Comparison of ENCODE assay signal across 9 mouse cellular contexts in genomic region chr19:46706540-46707295, GRCm38 (mm10). TPM values are rescaled to one million over a fixed set of nuclear protein-coding genes. Genes with fewer than 3 reads are reported as not detected.
DNase-seq lines count a peak whose midpoint lies in the region; ATAC-seq and TF ChIP-seq lines count a peak whose summit lies in the region.
"Had no signal": no experiment of that assay in that cellular context is flagged by ENCODE, and none has a peak within 500 bp of the region (broad histone marks: within the 10 kb centered on the region; RNA-seq: fewer than 3 reads in every experiment).

No protein-coding gene starts in this region.

- intact Hi-C loops in left cerebral cortex, adult 2 months (cut with DNase I): no loop called here

- H3K27ac ChIP-seq in left cerebral cortex, adult 2 months: no peak overlapping the region; the same call in 1 of the 2 replicates
- H3K27ac ChIP-seq in forebrain, embryonic 16.5 days (ENCODE audit: low read length): no peak overlapping the region

- DNase-seq in left cerebral cortex, adult 2 months (ENCODE audit: extremely low spot score in 1 of 2, low spot score in 2 of 2): no peak
- DNase-seq in left cerebral cortex, adult 18-20 months (ENCODE audit: low spot score in 2 of 2): no peak
- DNase-seq in kidney, postnatal 36 days: peak; percentile 26 to 36
- no peak for DNase-seq in T-cell, adult 2 months (ENCODE audit: low spot score)
- no peak for DNase-seq in cerebellum, adult 18-20 months
- no peak for DNase-seq in frontal cortex, adult 2 months (ENCODE audit: extremely low spot score in 1 of 2, low spot score in 1 of 2)

- H3K4me2 ChIP-seq in forebrain, embryonic 16.5 days (ENCODE audit: low read length): peak overlapping the region; percentile 62; the same call in 1 of the 2 replicates
- H3K4me2 ChIP-seq in myocyte (ENCODE audit: low read depth): peak overlapping the region; percentile 45

- no peaks in the 10 kb centered on the region for H3K9me3 ChIP-seq in forebrain, embryonic 16.5 days (ENCODE audit: control insufficient read depth, low read length)

- no peaks in the 10 kb centered on the region for H3K27me3 ChIP-seq in forebrain, embryonic 16.5 days (replicated peaks; ENCODE audit: control insufficient read depth, insufficient read depth, low read length)
- no peaks in the 10 kb centered on the region for H3K27me3 ChIP-seq in myocyte (ENCODE audit: control insufficient read depth, insufficient read depth, insufficient read length)

- WGBS in forebrain, embryonic 16.5 days: 83% methylated on average over 9 of the region's 9 CpGs

- peak overlapping the region; percentile 48 for H3K4me3 ChIP-seq in left cerebral cortex, adult 2 months
- no peak overlapping the region for H3K4me3 ChIP-seq in forebrain, embryonic 16.5 days (replicated peaks; ENCODE audit: low read length)
- H3K4me3 ChIP-seq in myocyte: peak overlapping the region; percentile 5

- peaks cover 8% of the 10 kb centered on the region for H3K4me1 ChIP-seq in forebrain, embryonic 16.5 days (replicated peaks; ENCODE audit: control insufficient read depth, insufficient read depth, low read length)

- TF ChIP-seq CTCF in left cerebral cortex, adult 2 months (IDR thresholded peaks at IDR 0.05): no peak

- no peak overlapping the region for H3K9ac ChIP-seq in forebrain, embryonic 16.5 days (replicated peaks; ENCODE audit: low read depth, low read length)

- no peaks in the 10 kb centered on the region for H3K79me2 ChIP-seq in myocyte (ENCODE audit: control insufficient read depth, insufficient read depth)

- H3ac ChIP-seq in myocyte (ENCODE audit: control insufficient read depth, insufficient read length): no peak overlapping the region

- no peaks in the 10 kb centered on the region for H3K36me3 ChIP-seq in forebrain, embryonic 16.5 days (ENCODE audit: control insufficient read depth, insufficient read depth)
- H3K36me3 ChIP-seq in myocyte (ENCODE audit: control insufficient read depth, insufficient read depth): no peaks in the 10 kb centered on the region

- no peak for ATAC-seq in forebrain, embryonic 16.5 days

- TF ChIP-seq POLR2A in myocyte (IDR thresholded peaks at IDR 0.05; ENCODE audit: insufficient read length, low read depth): no peak

TF ChIP-seq in myocyte, 11 proteins besides CTCF, POLR2A, EP300 and RAD21:
- TF ChIP-seq USF1 (IDR thresholded peaks at IDR 0.05; ENCODE audit: low read depth): no peak
- no peak for TF ChIP-seq REST (IDR thresholded peaks at IDR 0.05; ENCODE audit: insufficient read depth, insufficient read length)
- no peak for TF ChIP-seq TCF12 (IDR thresholded peaks at IDR 0.05; ENCODE audit: insufficient read depth, poor library complexity, severe bottlenecking)
- no peak for TF ChIP-seq MAX (IDR thresholded peaks at IDR 0.05; ENCODE audit: low read depth)
- TF ChIP-seq CEBPB (IDR thresholded peaks at IDR 0.05; ENCODE audit: insufficient read depth, poor library complexity, severe bottlenecking): no peak
- TF ChIP-seq POLR2AphosphoS2 (IDR thresholded peaks at IDR 0.05; ENCODE audit: insufficient read length, low read depth): no peak
- no peak for TF ChIP-seq TCF3 (IDR thresholded peaks at IDR 0.05; ENCODE audit: insufficient read length, low read depth)
- no peak for TF ChIP-seq E2F4 (IDR thresholded peaks at IDR 0.05; ENCODE audit: insufficient read depth)
- no peak for TF ChIP-seq SRF (IDR thresholded peaks at IDR 0.05; ENCODE audit: control insufficient read depth, insufficient read length, low read depth)
- TF ChIP-seq MYOD1 (IDR thresholded peaks at IDR 0.05; ENCODE audit: control insufficient read depth in 1 of 3, insufficient read length in 2 of 3, low read depth in 2 of 3): no peak

RNA-seq across cellular contexts. Expression of gene As3mt, which starts 0.5 kb away (rescaled TPM):
- 10 to 100 TPM; 26.5 to 27.4 TPM for total RNA-seq in left cerebral cortex, adult 2 months (2021)
- 10 to 100 TPM; 26.2 to 32.0 TPM for total RNA-seq in left cerebral cortex, adult 18-20 months (2021)
- polyA plus RNA-seq in forebrain, embryonic 16.5 days (2015; fragmentation: Nextera tagmentation; extraction: Ambion mirVana): 17.4 and 18.5 TPM in 2 replicates
- polyA plus RNA-seq in myocyte (2012; fragmentation: generic; extraction: Trizol): 4.1 TPM
- 21.6 and 22.6 TPM in 2 replicates for polyA plus RNA-seq in frontal cortex, adult 2 months (2012; rRNA removed)

RNA-seq across cellular contexts. Expression of gene Borcs7, which starts 17.0 kb away (rescaled TPM):
- 10 to 100 TPM; 22.0 to 22.3 TPM for total RNA-seq in left cerebral cortex, adult 2 months (2021)
- total RNA-seq in left cerebral cortex, adult 18-20 months (2021): 10 to 100 TPM; 20.7 to 21.6 TPM
- polyA plus RNA-seq in forebrain, embryonic 16.5 days (2015; fragmentation: Nextera tagmentation; extraction: Ambion mirVana): 12.2 and 14.0 TPM in 2 replicates
- polyA plus RNA-seq in myocyte (2012; fragmentation: generic; extraction: Trizol): 5.3 TPM
- 20.1 and 21.5 TPM in 2 replicates for polyA plus RNA-seq in frontal cortex, adult 2 months (2012; rRNA removed)

RNA-seq across cellular contexts. Expression of gene Cyp17a1, which starts 33.7 kb away (rescaled TPM):
- not detected for total RNA-seq in left cerebral cortex, adult 2 months (2021)
- total RNA-seq in left cerebral cortex, adult 18-20 months (2021): not detected
- polyA plus RNA-seq in forebrain, embryonic 16.5 days (2015; fragmentation: Nextera tagmentation; extraction: Ambion mirVana): 0.33 TPM in 1 of 2 replicates, not detected in the other
- not detected for polyA plus RNA-seq in myocyte (2012; fragmentation: generic; extraction: Trizol)
- 0.78 TPM in 1 of 2 replicates, not detected in the other for polyA plus RNA-seq in frontal cortex, adult 2 months (2012; rRNA removed)
- polyA plus RNA-seq: cortical plate, adult 2 months had no signal

RNA-seq across cellular contexts. Expression of gene Cnnm2, which starts 54.7 kb away (rescaled TPM):
- 10 to 100 TPM; 35.7 to 37.3 TPM for total RNA-seq in left cerebral cortex, adult 2 months (2021)
- total RNA-seq in left cerebral cortex, adult 18-20 months (2021): 10 to 100 TPM; 32.6 to 34.2 TPM
- 2.9 and 3.8 TPM in 2 replicates for polyA plus RNA-seq in forebrain, embryonic 16.5 days (2015; fragmentation: Nextera tagmentation; extraction: Ambion mirVana)
- 8.1 TPM for polyA plus RNA-seq in myocyte (2012; fragmentation: generic; extraction: Trizol)
- 26.8 and 30.6 TPM in 2 replicates for polyA plus RNA-seq in frontal cortex, adult 2 months (2012; rRNA removed)

Comparison
In these comparisons a context has a peak if more than half of its experiments do, and no peak if none do; other contexts are left out.
1. DNase-seq: peak in kidney, postnatal 36 days (2 of 2); none in left cerebral cortex, adult 2 months (0 of 2), left cerebral cortex, adult 18-20 months (0 of 2), T-cell, adult 2 months (single experiment), cerebellum, adult 18-20 months (0 of 2) and frontal cortex, adult 2 months (0 of 2).